25 mouse cellular contexts compared by ENCODE assay signal in the genomic region with DNA sequence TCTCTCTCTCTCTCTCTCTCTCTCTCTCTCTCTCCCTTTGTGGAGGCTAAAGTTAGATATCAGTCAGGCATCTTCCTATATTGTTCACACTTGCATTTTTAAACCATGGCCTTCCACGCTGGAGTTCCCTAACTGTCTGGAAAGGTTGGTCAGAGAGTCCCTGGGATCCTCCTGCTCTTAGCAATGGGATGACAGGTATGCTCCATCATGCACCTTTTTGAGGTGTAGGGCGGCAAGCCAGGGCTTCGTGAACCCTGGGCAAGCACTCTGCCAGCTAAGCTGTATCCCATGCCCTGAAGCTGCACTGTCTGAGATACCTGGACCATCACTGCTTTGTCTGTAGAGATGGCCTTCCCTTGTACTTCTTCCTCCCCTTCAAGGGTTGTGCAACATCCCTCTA. TPM values are rescaled to one million over a fixed set of nuclear protein-coding genes. Genes with fewer than 3 reads are reported as not detected.
"Had no signal": no experiment of that assay in that cellular context is flagged by ENCODE, and none has a peak within 500 bp of the region (broad histone marks: within the 10 kb centered on the region; RNA-seq: fewer than 3 reads in every experiment).

No protein-coding gene starts in this region.

- H3K9ac ChIP-seq: embryonic facial prominence, embryonic 12.5 days; embryonic facial prominence, embryonic 13.5 days; embryonic facial prominence, embryonic 15.5 days; forebrain, embryonic 12.5 days; forebrain, embryonic 13.5 days; forebrain, embryonic 15.5 days; forebrain, postnatal 0 days had no signal

- H3K36me3 ChIP-seq: embryonic facial prominence, embryonic 12.5 days; forebrain, embryonic 15.5 days had no signal

- H3K4me1 ChIP-seq: embryonic facial prominence, embryonic 12.5 days; embryonic facial prominence, embryonic 15.5 days; forebrain, embryonic 12.5 days had no signal

- H3K27me3 ChIP-seq: embryonic facial prominence, embryonic 12.5 days; embryonic facial prominence, embryonic 13.5 days; embryonic facial prominence, embryonic 15.5 days; forebrain, embryonic 12.5 days; forebrain, embryonic 13.5 days; forebrain, embryonic 15.5 days had no signal

- H3K4me3 ChIP-seq: embryonic facial prominence, embryonic 10.5 days; embryonic facial prominence, embryonic 12.5 days; embryonic facial prominence, embryonic 13.5 days; embryonic facial prominence, embryonic 15.5 days; erythroblast, embryonic 14.5 days; forebrain, embryonic 12.5 days; forebrain, embryonic 13.5 days; forebrain, embryonic 15.5 days; gastrocnemius, adult 2 months; heart, adult 2 months had no signal

- DNase-seq: cerebellum, adult 8-10 months; cerebellum, adult 9-10 months; cerebellum, adult 9-11 months; cerebellum, postnatal 10 days; cerebellum, postnatal 14 days; cerebellum, postnatal 25 days; cerebellum, postnatal 36 days; embryo, embryonic 11 days; forebrain, postnatal 0 days; gastrocnemius, adult 2 months; gastrocnemius, postnatal 10 days; gastrocnemius, postnatal 14 days; gastrocnemius, postnatal 25 days; gastrocnemius, postnatal 36 days; heart, adult 18-20 months; heart, adult 2 months had no signal

- H3K9me3 ChIP-seq: embryonic facial prominence, embryonic 10.5 days; embryonic facial prominence, embryonic 12.5 days; embryonic facial prominence, embryonic 13.5 days; embryonic facial prominence, embryonic 15.5 days; forebrain, embryonic 12.5 days; forebrain, embryonic 13.5 days; forebrain, embryonic 15.5 days had no signal

- H3K27ac ChIP-seq: embryonic facial prominence, embryonic 10.5 days; embryonic facial prominence, embryonic 12.5 days; embryonic facial prominence, embryonic 13.5 days; embryonic facial prominence, embryonic 15.5 days; forebrain, embryonic 12.5 days; forebrain, embryonic 13.5 days; forebrain, embryonic 15.5 days; gastrocnemius, adult 2 months; heart, adult 2 months had no signal

RNA-seq across cellular contexts. Expression of gene Apold1, which starts 32.3 kb away (rescaled TPM):
- total RNA-seq: granulocyte monocyte progenitor cell, adult 5-6 weeks had no signal
